ENCODE assay signal across 8 mouse cellular contexts in genomic region chr15:12825408-12825807, GRCm38 (mm10). TPM values are rescaled to one million over a fixed set of nuclear protein-coding genes. Genes with fewer than 3 reads are reported as not detected.
DNase-seq lines count a peak whose midpoint lies in the region; ATAC-seq and TF ChIP-seq lines count a peak whose summit lies in the region.

No protein-coding gene starts in this region.

- H3K27ac ChIP-seq in heart, embryonic 13.5 days (replicated peaks): no peak overlapping the region
- H3K27ac ChIP-seq in MEL (ENCODE audit: control insufficient read depth, low read depth, low read length): peak overlapping the region; percentile 61
- no peak overlapping the region for H3K27ac ChIP-seq in heart, embryonic 16.5 days (ENCODE audit: low read length)
- H3K27ac ChIP-seq in macrophage: no peak overlapping the region

- peaks cover 25% of the 10 kb centered on the region for H3K4me1 ChIP-seq in heart, embryonic 13.5 days
- H3K4me1 ChIP-seq in MEL (ENCODE audit: control insufficient read depth in 1 of 2, insufficient read depth in 2 of 2, low read length in 2 of 2): peaks cover 2 to 33% of the 10 kb centered on the region in 2 experiments; a peak in 3 of 4 replicates
- peaks cover 13% of the 10 kb centered on the region for H3K4me1 ChIP-seq in heart, embryonic 16.5 days (ENCODE audit: control insufficient read depth, insufficient read depth, low read length)

- H3K4me3 ChIP-seq in heart, embryonic 13.5 days: peak overlapping the region; percentile 96
- H3K4me3 ChIP-seq in MEL (ENCODE audit: control insufficient read depth in 1 of 2, insufficient read depth in 1 of 2, low read depth in 2 of 2, low read length in 2 of 2) (peak overlapping the region; percentile 76 to 89), macrophage (ENCODE audit: inconsistent target) (peak overlapping the region; percentile 80)
- H3K4me3 ChIP-seq in heart, embryonic 16.5 days (ENCODE audit: low read length): peak overlapping the region; percentile 95

- no peaks in the 10 kb centered on the region for H3K9me3 ChIP-seq in heart, embryonic 13.5 days
- H3K9me3 ChIP-seq in MEL (replicated peaks; ENCODE audit: insufficient read depth, low read length): no peaks in the 10 kb centered on the region
- no peaks in the 10 kb centered on the region for H3K9me3 ChIP-seq in heart, embryonic 16.5 days (replicated peaks; ENCODE audit: control insufficient read depth, low read length)

- no peak for TF ChIP-seq EP300 in MEL (IDR thresholded peaks at IDR 0.05; ENCODE audit: low read depth in 1 of 2, low read length in 2 of 2)

- TF ChIP-seq CTCF in MEL (IDR thresholded peaks at IDR 0.05 in 2 of 3, conservative IDR thresholded peaks at IDR 0.05 in 1 of 3; ENCODE audit: control insufficient read depth in 1 of 3, insufficient read depth in 1 of 3, low read depth in 2 of 3, low read length in 3 of 3, poor library complexity in 1 of 3, severe bottlenecking in 1 of 3): no peak

- no peak for TF ChIP-seq RAD21 in MEL (IDR thresholded peaks at IDR 0.05; ENCODE audit: low read depth, low read length)

- no peak for DNase-seq in heart, postnatal 25 days (ENCODE audit: low spot score)
- no peak for DNase-seq in MEL (ENCODE audit: low read depth, low spot score)
- no peak for DNase-seq in frontal cortex, postnatal 36 days (ENCODE audit: low spot score in 2 of 2)
- no peak for DNase-seq in left cerebral cortex, postnatal 25 days (ENCODE audit: low spot score in 2 of 2)
- DNase-seq in kidney, postnatal 36 days: no peak

- H3K9ac ChIP-seq in heart, embryonic 13.5 days: peak overlapping the region; percentile 92
- peak overlapping the region; percentile 90 for H3K9ac ChIP-seq in MEL (ENCODE audit: control insufficient read depth, low read depth, low read length, poor library complexity, severe bottlenecking)
- peak overlapping the region; percentile 74 for H3K9ac ChIP-seq in heart, embryonic 16.5 days (ENCODE audit: low read length)

- intact Hi-C loops in heart, postnatal 25 days (cut with DNase I): no loop called here
- intact Hi-C loops in left cerebral cortex, postnatal 25 days (cut with DNase I): no loop called here

- H3K27me3 ChIP-seq in heart, embryonic 13.5 days (replicated peaks): no peaks in the 10 kb centered on the region
- H3K27me3 ChIP-seq in MEL (ENCODE audit: control insufficient read depth in 1 of 2, insufficient read depth in 2 of 2, low read length in 2 of 2): no peaks in the 10 kb centered on the region
- H3K27me3 ChIP-seq in heart, embryonic 16.5 days (ENCODE audit: control insufficient read depth, insufficient read depth, low read length): no peaks in the 10 kb centered on the region

- no peak for ATAC-seq in heart, embryonic 13.5 days (ENCODE audit: extremely low read depth, insufficient number of reproducible peaks, low FRiP score, low TSS enrichment)
- no peak for ATAC-seq in heart, embryonic 16.5 days (replicated peaks; ENCODE audit: extremely low read depth, insufficient read depth, low FRiP score)

- peak overlapping the region; percentile 89 for H3K4me2 ChIP-seq in heart, embryonic 13.5 days
- peak overlapping the region; percentile 82 for H3K4me2 ChIP-seq in heart, embryonic 16.5 days (ENCODE audit: low read depth, low read length)

- H3K36me3 ChIP-seq in heart, embryonic 13.5 days: peaks cover 59% of the 10 kb centered on the region
- H3K36me3 ChIP-seq in MEL (ENCODE audit: control insufficient read depth in 1 of 2, insufficient read depth in 2 of 2, low read length in 2 of 2) (peaks cover 6 to 47% of the 10 kb centered on the region in 2 experiments), macrophage (ENCODE audit: inconsistent target) (peaks cover 32% of the 10 kb centered on the region; the same call in 1 of the 2 replicates)
- peaks cover 30% of the 10 kb centered on the region for H3K36me3 ChIP-seq in heart, embryonic 16.5 days (ENCODE audit: control insufficient read depth, insufficient read depth)

- WGBS in heart, embryonic 13.5 days: 48% methylated on average over 12 of the region's 12 CpGs
- 51% methylated on average over 12 of the region's 12 CpGs for WGBS in heart, embryonic 16.5 days
- WGBS in macrophage (ENCODE audit: missing documents): 64% methylated on average over 12 of the region's 12 CpGs

- peaks cover 28% of the 10 kb centered on the region for H3K79me2 ChIP-seq in MEL (ENCODE audit: control insufficient read depth, insufficient read depth, low read length, poor library complexity)
- peaks cover 25% of the 10 kb centered on the region; the same call in 1 of the 2 replicates for H3K79me2 ChIP-seq in macrophage (ENCODE audit: inconsistent target)

- no peak for TF ChIP-seq POLR2A in MEL (IDR thresholded peaks at IDR 0.05; ENCODE audit: control insufficient read depth in 1 of 2, insufficient read depth in 1 of 2, low read depth in 1 of 2, low read length in 2 of 2, poor library complexity in 1 of 2)

TF ChIP-seq in MEL, 35 proteins besides CTCF, POLR2A, EP300 and RAD21:
- TF ChIP-seq TBP (IDR thresholded peaks at IDR 0.05; ENCODE audit: low read depth, low read length): peak; percentile 72
- TF ChIP-seq TCF12 (IDR thresholded peaks at IDR 0.05; ENCODE audit: low read depth, low read length): no peak
- TF ChIP-seq CHD1 (IDR thresholded peaks at IDR 0.05; ENCODE audit: low read depth, low read length): no peak
- TF ChIP-seq KAT2A (conservative IDR thresholded peaks at IDR 0.05; ENCODE audit: low read depth, low read length): no peak

RNA-seq across cellular contexts. Expression of gene Drosha, which starts 0.8 kb away (rescaled TPM):
- 24.4 and 25.5 TPM in 2 replicates for polyA plus RNA-seq in heart, embryonic 13.5 days (2015; fragmentation: Nextera tagmentation; extraction: Ambion mirVana)
- 10 to 100 TPM; 35.2 to 35.8 TPM for total RNA-seq in heart, postnatal 25 days (2021)
- total RNA-seq in MEL (2012; rRNA removed): 42.0 and 43.3 TPM in 2 replicates
- polyA plus RNA-seq in MEL (2012; ENCODE audit: insufficient read depth in 1 of 2, insufficient read length in 2 of 2, low read depth in 1 of 2, low replicate concordance in 2 of 2, missing spikeins in 1 of 2) (100 to 1,000 TPM in 1 of 2 experiments, 10 to 100 TPM in 1; 96.9 to 482 TPM), macrophage (2018) (14.9 to 25.8 TPM (median 21.2 TPM) in 3 replicates)
- 22.8 and 25.4 TPM in 2 replicates for polyA plus RNA-seq in heart, embryonic 16.5 days (2015; fragmentation: Nextera tagmentation; extraction: Ambion mirVana)
- 100 to 1,000 TPM in 2 of 26 experiments, 10 to 100 TPM in 23, 1 to 10 TPM in 1; 3.9 to 110 (median 65.7) TPM for total RNA-seq in macrophage (2018; cell fraction: chromatin; rRNA removed)
- total RNA-seq in macrophage (2018; cell fraction: cytosol; rRNA removed): 10 to 100 TPM; 16.6 to 42.4 (median 27.2) TPM
- 10 to 100 TPM in 24 of 26 experiments, 1 to 10 TPM in 2; 6.0 to 60.1 (median 39.0) TPM for total RNA-seq in macrophage (2018; cell fraction: nucleus; rRNA removed)
- 10 to 100 TPM; 86.4 to 87.3 TPM for total RNA-seq in left cerebral cortex, postnatal 25 days (2021)

RNA-seq across cellular contexts. Expression of gene 6030458C11Rik, which starts 1.0 kb away (rescaled TPM):
- polyA plus RNA-seq in heart, embryonic 13.5 days (2015; fragmentation: Nextera tagmentation; extraction: Ambion mirVana): 26.8 and 27.2 TPM in 2 replicates
- 10 to 100 TPM; 12.6 to 13.5 TPM for total RNA-seq in heart, postnatal 25 days (2021)
- total RNA-seq in MEL (2012; rRNA removed): 16.7 and 21.9 TPM in 2 replicates
- polyA plus RNA-seq in MEL (2012; ENCODE audit: insufficient read depth in 1 of 2, insufficient read length in 2 of 2, low read depth in 1 of 2, low replicate concordance in 2 of 2, missing spikeins in 1 of 2) (10 to 100 TPM in 1 of 2 experiments, not detected in 1; 25.7 TPM), macrophage (2018) (13.7 to 22.0 TPM (median 14.7 TPM) in 3 replicates)
- polyA plus RNA-seq in heart, embryonic 16.5 days (2015; fragmentation: Nextera tagmentation; extraction: Ambion mirVana): 24.2 and 25.5 TPM in 2 replicates
- 10 to 100 TPM in 18 of 26 experiments, 1 to 10 TPM in 8; 5.1 to 48.5 (median 23.6) TPM for total RNA-seq in macrophage (2018; cell fraction: chromatin; rRNA removed)
- 10 to 100 TPM in 23 of 26 experiments, 1 to 10 TPM in 3; 7.2 to 19.2 (median 15.1) TPM for total RNA-seq in macrophage (2018; cell fraction: cytosol; rRNA removed)
- 10 to 100 TPM in 23 of 26 experiments, 1 to 10 TPM in 3; 7.0 to 53.4 (median 19.0) TPM for total RNA-seq in macrophage (2018; cell fraction: nucleus; rRNA removed)
- 10 to 100 TPM; 28.7 to 29.0 TPM for total RNA-seq in left cerebral cortex, postnatal 25 days (2021)
